ENCODE assay signal across 8 mouse cellular contexts in the genomic region with DNA sequence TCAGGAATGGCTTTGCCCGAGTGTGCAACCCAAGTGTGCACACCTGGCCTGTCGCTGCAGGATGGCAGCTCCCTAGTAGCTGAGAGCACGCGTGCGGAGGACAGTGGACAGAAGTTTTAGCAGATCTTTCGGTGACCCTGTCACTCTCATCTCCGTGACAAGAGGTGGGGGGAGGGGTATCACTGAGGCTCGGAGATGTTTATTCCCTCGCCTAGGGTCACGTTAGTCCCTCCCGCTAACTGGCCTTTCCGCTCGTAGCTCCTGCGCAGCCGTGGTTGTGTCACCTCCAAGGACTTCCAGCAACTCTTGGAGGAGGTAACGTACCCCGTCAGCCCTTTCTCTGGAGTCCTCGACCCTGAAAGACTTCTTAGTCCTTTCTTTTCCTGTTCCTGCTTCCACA. TPM values are rescaled to one million over a fixed set of nuclear protein-coding genes. Genes with fewer than 3 reads are reported as not detected.
DNase-seq lines count a peak whose midpoint lies in the region; ATAC-seq and TF ChIP-seq lines count a peak whose summit lies in the region.

No protein-coding gene starts in this region.

- no peak for DNase-seq in heart, adult 2 months
- DNase-seq in heart, postnatal 10 days: no peak
- DNase-seq in G1E (ENCODE audit: low spot score): no peak
- DNase-seq in forebrain, embryonic 11.5 days (ENCODE audit: low spot score): no peak
- no peak for DNase-seq in limb, embryonic 10.5 days (ENCODE audit: low spot score)
- no peak for DNase-seq in left cerebral cortex, postnatal 4 days
- DNase-seq in gastrocnemius, postnatal 14 days: no peak

- ATAC-seq in G1E (ENCODE audit: extremely low read depth, insufficient number of reproducible peaks, low FRiP score, poor library complexity, severe bottlenecking): no peak
- ATAC-seq in forebrain, embryonic 11.5 days (replicated peaks; ENCODE audit: low FRiP score): no peak
- ATAC-seq in midbrain, embryonic 12.5 days (ENCODE audit: low FRiP score, low read depth): no peak; the same call in 1 of the 2 replicates

- no peak for TF ChIP-seq POLR2A in heart, adult 2 months (IDR thresholded peaks at IDR 0.05; ENCODE audit: insufficient read depth, low read depth, low read length)

- H3K4me2 ChIP-seq in forebrain, embryonic 11.5 days (ENCODE audit: low read depth, low read length, severe bottlenecking): peak overlapping the region; percentile 88
- H3K4me2 ChIP-seq in midbrain, embryonic 12.5 days (replicated peaks): peak overlapping the region; percentile 93

- no peak for TF ChIP-seq EP300 in heart, adult 2 months (IDR thresholded peaks at IDR 0.05; ENCODE audit: insufficient read depth, low read depth, low read length)

- intact Hi-C loops in heart, adult 2 months (cut with DNase I): loop anchor here (5.0 to 10.0 kb wide), 2 partner anchors 140 to 432 kb away; a partner anchor contains a TSS
- intact Hi-C loops in heart, postnatal 10 days (cut with DNase I): no loop called here
- intact Hi-C loops in left cerebral cortex, postnatal 4 days (cut with DNase I): no loop called here
- intact Hi-C loops in gastrocnemius, postnatal 14 days (cut with DNase I; ENCODE audit: low total_unique reads): no loop called here

- H3K79me2 ChIP-seq in heart, adult 2 months (replicated peaks; ENCODE audit: control insufficient read depth, insufficient read depth, low read length): peaks cover 5% of the 10 kb centered on the region; the same call in 1 of the 2 replicates

- peaks cover 13% of the 10 kb centered on the region for H3K4me1 ChIP-seq in heart, adult 2 months (ENCODE audit: control insufficient read depth, insufficient read depth, low read length)
- peaks cover 54% of the 10 kb centered on the region for H3K4me1 ChIP-seq in G1E (ENCODE audit: insufficient read depth, low read depth, low read length)
- peaks cover 14% of the 10 kb centered on the region for H3K4me1 ChIP-seq in forebrain, embryonic 11.5 days (replicated peaks; ENCODE audit: control insufficient read depth, insufficient read depth, low read length)
- H3K4me1 ChIP-seq in limb, embryonic 10.5 days: peaks cover 41% of the 10 kb centered on the region
- H3K4me1 ChIP-seq in midbrain, embryonic 12.5 days: peaks cover 32% of the 10 kb centered on the region

- H3K9me3 ChIP-seq in G1E (replicated peaks): peaks cover 4% of the 10 kb centered on the region; the same call in 1 of the 2 replicates
- no peaks in the 10 kb centered on the region for H3K9me3 ChIP-seq in forebrain, embryonic 11.5 days (ENCODE audit: control insufficient read depth, low read length)
- H3K9me3 ChIP-seq in limb, embryonic 10.5 days (replicated peaks): no peaks in the 10 kb centered on the region
- H3K9me3 ChIP-seq in midbrain, embryonic 12.5 days: no peaks in the 10 kb centered on the region

- peak overlapping the region; percentile 95 for H3K27ac ChIP-seq in heart, adult 2 months
- peak overlapping the region; percentile 32; the same call in 1 of the 2 replicates for H3K27ac ChIP-seq in forebrain, embryonic 11.5 days (ENCODE audit: low read depth, low read length)
- peak overlapping the region; percentile 90 for H3K27ac ChIP-seq in limb, embryonic 10.5 days
- H3K27ac ChIP-seq in midbrain, embryonic 12.5 days (replicated peaks): peak overlapping the region; percentile 85

- H3K36me3 ChIP-seq in heart, adult 2 months (ENCODE audit: control insufficient read depth, insufficient read depth, low read length): no peaks in the 10 kb centered on the region
- peaks cover 38% of the 10 kb centered on the region for H3K36me3 ChIP-seq in G1E (replicated peaks)
- no peaks in the 10 kb centered on the region; the same call in 1 of the 2 replicates for H3K36me3 ChIP-seq in forebrain, embryonic 11.5 days (ENCODE audit: control insufficient read depth, insufficient read depth, low read length)
- H3K36me3 ChIP-seq in limb, embryonic 10.5 days: peaks cover 18% of the 10 kb centered on the region
- peaks cover 14% of the 10 kb centered on the region; the same call in 1 of the 2 replicates for H3K36me3 ChIP-seq in midbrain, embryonic 12.5 days

- H3K9ac ChIP-seq in heart, adult 2 months (ENCODE audit: low read depth, low read length): peak overlapping the region; percentile 79
- peak overlapping the region; percentile 77 for H3K9ac ChIP-seq in forebrain, embryonic 11.5 days (ENCODE audit: low read length)
- H3K9ac ChIP-seq in midbrain, embryonic 12.5 days (replicated peaks): peak overlapping the region; percentile 73

- peak overlapping the region; percentile 98 for H3K4me3 ChIP-seq in heart, adult 2 months
- peak overlapping the region; percentile 91 for H3K4me3 ChIP-seq in G1E (ENCODE audit: low read depth, low read length)
- H3K4me3 ChIP-seq in forebrain, embryonic 11.5 days (ENCODE audit: low read depth, low read length): peak overlapping the region; percentile 86
- peak overlapping the region; percentile 87 for H3K4me3 ChIP-seq in limb, embryonic 10.5 days
- H3K4me3 ChIP-seq in midbrain, embryonic 12.5 days: peak overlapping the region; percentile 92

- no peak for TF ChIP-seq CTCF in heart, adult 2 months (IDR thresholded peaks at IDR 0.05)
- TF ChIP-seq CTCF in G1E (IDR thresholded peaks at IDR 0.05; ENCODE audit: low read depth, low read length): no peak

- WGBS in heart, adult 2 months: 1% methylated on average over 18 of the region's 18 CpGs
- under 1% methylated on average over 18 of the region's 18 CpGs for WGBS in forebrain, embryonic 11.5 days
- WGBS in limb, embryonic 10.5 days: 1% methylated on average over 18 of the region's 18 CpGs
- WGBS in midbrain, embryonic 12.5 days: under 1% methylated on average over 18 of the region's 18 CpGs

- no peaks in the 10 kb centered on the region for H3K27me3 ChIP-seq in heart, adult 2 months (ENCODE audit: control insufficient read depth, insufficient read depth, low read length)
- no peaks in the 10 kb centered on the region for H3K27me3 ChIP-seq in G1E (ENCODE audit: insufficient read depth, low read length)
- no peaks in the 10 kb centered on the region for H3K27me3 ChIP-seq in forebrain, embryonic 11.5 days (ENCODE audit: control insufficient read depth, insufficient read depth, low read length)
- H3K27me3 ChIP-seq in limb, embryonic 10.5 days (ENCODE audit: low read depth, poor library complexity, severe bottlenecking): no peaks in the 10 kb centered on the region
- no peaks in the 10 kb centered on the region for H3K27me3 ChIP-seq in midbrain, embryonic 12.5 days

RNA-seq across cellular contexts. Expression of a gene that starts 0.4 kb away (rescaled TPM):
- total RNA-seq in heart, adult 2 months (2021): 10 to 100 TPM; 14.6 to 16.4 TPM
- polyA plus RNA-seq in heart, adult 2 months (2012; rRNA removed): 25.5 and 30.0 TPM in 2 replicates
- 10 to 100 TPM; 11.9 to 14.2 TPM for total RNA-seq in heart, postnatal 10 days (2021)
- total RNA-seq in G1E (2014; fragmentation: Nextera tagmentation) (7.2 and 28.1 TPM in 2 replicates), G1E (2017) (14.9 and 15.4 TPM in 2 replicates)
- polyA plus RNA-seq in G1E (2012): 60.2 and 73.8 TPM in 2 replicates
- 14.5 and 15.8 TPM in 2 replicates for polyA plus RNA-seq in forebrain, embryonic 11.5 days (2014; fragmentation: Nextera tagmentation; extraction: Ambion mirVana)
- 13.2 and 16.2 TPM in 2 replicates for polyA plus RNA-seq in limb, embryonic 10.5 days (2016; fragmentation: Nextera tagmentation; extraction: Ambion mirVana)
- 15.9 and 23.3 TPM in 2 replicates for polyA plus RNA-seq in midbrain, embryonic 12.5 days (2016; fragmentation: Nextera tagmentation; extraction: Ambion mirVana)
- total RNA-seq in left cerebral cortex, postnatal 4 days (2021): 10 to 100 TPM; 32.5 to 34.1 TPM
- 1 to 10 TPM; 6.8 to 8.8 TPM for total RNA-seq in gastrocnemius, postnatal 14 days (2021)

RNA-seq across cellular contexts. Expression of a gene that starts 3.4 kb away (rescaled TPM):
- total RNA-seq in heart, adult 2 months (2021): 10 to 100 TPM; 34.2 to 41.5 TPM
- 16.9 and 17.5 TPM in 2 replicates for polyA plus RNA-seq in heart, adult 2 months (2012; rRNA removed)
- total RNA-seq in heart, postnatal 10 days (2021): 10 to 100 TPM; 47.9 to 52.7 TPM
- total RNA-seq in G1E (2014; fragmentation: Nextera tagmentation) (27.3 and 31.4 TPM in 2 replicates), G1E (2017) (65.6 and 75.7 TPM in 2 replicates)
- polyA plus RNA-seq in G1E (2012): 75.4 and 76.9 TPM in 2 replicates
- polyA plus RNA-seq in forebrain, embryonic 11.5 days (2014; fragmentation: Nextera tagmentation; extraction: Ambion mirVana): 108 and 110 TPM in 2 replicates
- polyA plus RNA-seq in limb, embryonic 10.5 days (2016; fragmentation: Nextera tagmentation; extraction: Ambion mirVana): 139 and 150 TPM in 2 replicates
- 94.8 and 98.3 TPM in 2 replicates for polyA plus RNA-seq in midbrain, embryonic 12.5 days (2016; fragmentation: Nextera tagmentation; extraction: Ambion mirVana)
- 10 to 100 TPM; 58.1 to 59.9 TPM for total RNA-seq in left cerebral cortex, postnatal 4 days (2021)
- total RNA-seq in gastrocnemius, postnatal 14 days (2021): 10 to 100 TPM; 42.8 to 46.5 TPM

RNA-seq across cellular contexts. Expression of a gene that starts 16.9 kb away (rescaled TPM):
- total RNA-seq in heart, adult 2 months (2021): 1 to 10 TPM; 8.9 to 9.9 TPM
- polyA plus RNA-seq in heart, adult 2 months (2012; rRNA removed): 7.8 and 10.1 TPM in 2 replicates
- 1 to 10 TPM; 6.5 to 6.7 TPM for total RNA-seq in heart, postnatal 10 days (2021)
- total RNA-seq in G1E (2014; fragmentation: Nextera tagmentation): 0.75 TPM in 1 of 2 replicates, not detected in the other
- 0.60 and 1.0 TPM in 2 replicates for total RNA-seq in G1E (2017)
- 0.62 and 0.66 TPM in 2 replicates for polyA plus RNA-seq in G1E (2012)
- 1.6 and 1.7 TPM in 2 replicates for polyA plus RNA-seq in forebrain, embryonic 11.5 days (2014; fragmentation: Nextera tagmentation; extraction: Ambion mirVana)
- 0.13 and 0.55 TPM in 2 replicates for polyA plus RNA-seq in limb, embryonic 10.5 days (2016; fragmentation: Nextera tagmentation; extraction: Ambion mirVana)
- polyA plus RNA-seq in midbrain, embryonic 12.5 days (2016; fragmentation: Nextera tagmentation; extraction: Ambion mirVana): 2.0 and 2.2 TPM in 2 replicates
- 10 to 100 TPM; 26.5 to 28.8 TPM for total RNA-seq in left cerebral cortex, postnatal 4 days (2021)
- 1 to 10 TPM; 5.7 TPM for total RNA-seq in gastrocnemius, postnatal 14 days (2021)

Comparison
In these comparisons a context has a peak if more than half of its experiments do, and no peak if none do; other contexts are left out.
1. H3K27ac ChIP-seq: peak in every context shown above with its lines; median percentile 95 in heart, adult 2 months; 90 in limb, embryonic 10.5 days; 85 in midbrain, embryonic 12.5 days; 32 in forebrain, embryonic 11.5 days.